Mouse (Mus musculus): ENCODE results near the gene Pllp. TPM values are rescaled to one million over a fixed set of nuclear protein-coding genes. Genes with fewer than 3 reads are reported as not detected.

Gene Pllp
- total RNA-seq, 1 experiment from 2014 or later = not detected

- no peak for ATAC-seq (replicated peaks; ENCODE audit: insufficient number of reproducible peaks, low FRiP score, low TSS enrichment, poor library complexity, severe bottlenecking)
Observed at GRCm38 (mm10) chr8:94705581-94706245, 9.6 kb upstream of the Pllp start.

- ATAC-seq (replicated peaks; ENCODE audit: insufficient number of reproducible peaks, low FRiP score, low TSS enrichment, poor library complexity, severe bottlenecking) = no peak
Observed at GRCm38 (mm10) chr8:94704669-94704984, 8.5 kb upstream of the Pllp start.

- ATAC-seq (replicated peaks; ENCODE audit: insufficient number of reproducible peaks, low FRiP score, low TSS enrichment, poor library complexity, severe bottlenecking) = peak; percentile 85
Observed at GRCm38 (mm10) chr8:94703972-94704668, 8.0 kb upstream of the Pllp start.

GRCm38 (mm10) chr8:94702844-94703813 is 7.1 kb upstream of the Pllp start:
- peak; percentile 68 for ATAC-seq (replicated peaks; ENCODE audit: insufficient number of reproducible peaks, low FRiP score, low TSS enrichment, poor library complexity, severe bottlenecking)

- no peak for ATAC-seq (replicated peaks; ENCODE audit: insufficient number of reproducible peaks, low FRiP score, low TSS enrichment, poor library complexity, severe bottlenecking)
Observed at GRCm38 (mm10) chr8:94702156-94702555, 6.1 kb upstream of the Pllp start.

GRCm38 (mm10) chr8:94700421-94700935 is 4.4 kb upstream of the Pllp start:
- no peak for ATAC-seq (replicated peaks; ENCODE audit: insufficient number of reproducible peaks, low FRiP score, low TSS enrichment, poor library complexity, severe bottlenecking)

DNA sequence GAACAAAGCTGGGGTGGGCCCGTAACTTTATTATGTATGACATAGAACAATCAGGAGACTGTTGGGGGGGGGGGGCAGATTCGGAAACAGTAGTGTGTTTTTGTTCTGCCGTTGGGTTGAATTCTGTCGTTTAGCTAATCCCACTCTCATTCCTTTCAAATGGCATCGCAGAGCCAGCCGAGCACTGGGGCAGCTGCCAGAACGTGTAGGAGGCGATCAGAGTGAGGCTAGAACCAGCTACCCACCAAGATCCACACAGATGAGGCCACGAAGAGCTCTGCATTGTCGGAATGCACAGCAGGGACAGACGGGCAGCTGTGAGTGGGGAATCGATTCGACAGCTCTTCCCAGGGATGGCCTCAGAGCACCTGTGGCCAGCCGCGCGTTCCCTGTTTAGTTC is 3.3 kb upstream of the Pllp start:
- no peak for ATAC-seq (replicated peaks; ENCODE audit: insufficient number of reproducible peaks, low FRiP score, low TSS enrichment, poor library complexity, severe bottlenecking)

DNA sequence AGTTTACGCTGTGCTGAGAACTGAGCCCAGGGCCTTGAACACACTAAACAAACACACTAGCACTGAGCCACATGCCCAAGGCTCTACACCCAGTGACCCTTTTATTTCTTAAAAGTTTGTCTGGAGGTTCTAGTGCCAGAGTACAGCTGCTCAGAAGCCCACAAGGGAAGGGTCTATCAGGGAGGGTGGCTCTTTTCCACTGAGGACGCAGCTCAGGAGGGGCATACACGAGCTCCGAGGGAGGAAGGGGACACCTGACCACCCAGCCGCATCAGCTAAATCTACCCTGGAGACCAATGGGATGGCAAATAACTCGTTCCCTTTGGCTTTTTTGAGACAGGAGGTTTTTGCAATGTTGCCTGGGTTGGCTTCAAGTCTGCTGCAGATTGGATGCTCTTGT is 1.9 kb upstream of the Pllp start:
- no peak for ATAC-seq (replicated peaks; ENCODE audit: insufficient number of reproducible peaks, low FRiP score, low TSS enrichment, poor library complexity, severe bottlenecking)

DNA sequence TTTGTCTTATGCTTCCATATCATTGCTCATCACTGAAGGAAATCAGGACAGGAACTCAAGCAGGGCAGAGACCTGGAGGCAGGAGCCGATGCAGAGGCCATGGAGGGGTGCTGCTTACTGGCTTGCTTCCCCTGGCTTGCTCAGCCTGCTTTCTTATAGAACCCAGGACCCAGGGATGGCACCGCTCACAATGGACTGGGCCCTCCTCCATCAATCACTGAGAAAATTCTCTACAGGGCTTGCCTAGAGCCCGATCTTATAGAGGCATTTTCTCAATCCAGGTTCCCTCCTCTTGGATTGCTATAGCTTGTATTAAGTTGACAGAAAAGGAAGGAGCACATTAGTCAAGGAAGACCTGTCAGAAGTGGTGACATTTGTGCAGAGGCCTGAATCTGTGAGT is 488 bp upstream of the Pllp start:
- no peak for ATAC-seq (replicated peaks; ENCODE audit: insufficient number of reproducible peaks, low FRiP score, low TSS enrichment, poor library complexity, severe bottlenecking)

GRCm38 (mm10) chr8:94695341-94695993 is 611 bp downstream of the Pllp start:
- peak; percentile 19; the same call in 1 of the 2 replicates for ATAC-seq (replicated peaks; ENCODE audit: insufficient number of reproducible peaks, low FRiP score, low TSS enrichment, poor library complexity, severe bottlenecking)

DNA sequence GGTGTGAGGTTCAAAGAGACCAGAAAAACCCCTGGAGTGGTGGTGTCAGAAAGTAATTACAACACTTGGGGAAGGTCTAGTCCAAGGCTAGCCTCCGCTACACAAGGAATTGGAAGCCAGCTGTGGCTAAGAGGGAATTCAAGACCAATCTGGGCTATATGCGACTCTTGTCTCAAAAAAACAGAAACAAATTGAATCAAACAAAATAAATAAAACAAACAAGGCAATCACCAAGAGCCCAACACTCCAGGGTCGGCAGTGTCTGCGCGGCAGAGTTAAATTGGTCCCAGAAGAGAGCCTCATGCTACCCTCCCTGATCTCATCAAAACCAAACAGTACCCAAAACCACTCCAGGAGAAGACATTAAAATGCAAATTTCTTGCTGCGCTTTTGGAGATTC is 1.4 kb downstream of the Pllp start:
- ATAC-seq (replicated peaks; ENCODE audit: insufficient number of reproducible peaks, low FRiP score, low TSS enrichment, poor library complexity, severe bottlenecking) = no peak

- ATAC-seq (replicated peaks; ENCODE audit: insufficient number of reproducible peaks, low FRiP score, low TSS enrichment, poor library complexity, severe bottlenecking) = no peak
Observed at GRCm38 (mm10) chr8:94685953-94686352, 10.1 kb downstream of the Pllp start.

- ATAC-seq (replicated peaks; ENCODE audit: insufficient number of reproducible peaks, low FRiP score, low TSS enrichment, poor library complexity, severe bottlenecking) = no peak
Observed at GRCm38 (mm10) chr8:94684287-94684686, 11.8 kb downstream of the Pllp start.

DNA sequence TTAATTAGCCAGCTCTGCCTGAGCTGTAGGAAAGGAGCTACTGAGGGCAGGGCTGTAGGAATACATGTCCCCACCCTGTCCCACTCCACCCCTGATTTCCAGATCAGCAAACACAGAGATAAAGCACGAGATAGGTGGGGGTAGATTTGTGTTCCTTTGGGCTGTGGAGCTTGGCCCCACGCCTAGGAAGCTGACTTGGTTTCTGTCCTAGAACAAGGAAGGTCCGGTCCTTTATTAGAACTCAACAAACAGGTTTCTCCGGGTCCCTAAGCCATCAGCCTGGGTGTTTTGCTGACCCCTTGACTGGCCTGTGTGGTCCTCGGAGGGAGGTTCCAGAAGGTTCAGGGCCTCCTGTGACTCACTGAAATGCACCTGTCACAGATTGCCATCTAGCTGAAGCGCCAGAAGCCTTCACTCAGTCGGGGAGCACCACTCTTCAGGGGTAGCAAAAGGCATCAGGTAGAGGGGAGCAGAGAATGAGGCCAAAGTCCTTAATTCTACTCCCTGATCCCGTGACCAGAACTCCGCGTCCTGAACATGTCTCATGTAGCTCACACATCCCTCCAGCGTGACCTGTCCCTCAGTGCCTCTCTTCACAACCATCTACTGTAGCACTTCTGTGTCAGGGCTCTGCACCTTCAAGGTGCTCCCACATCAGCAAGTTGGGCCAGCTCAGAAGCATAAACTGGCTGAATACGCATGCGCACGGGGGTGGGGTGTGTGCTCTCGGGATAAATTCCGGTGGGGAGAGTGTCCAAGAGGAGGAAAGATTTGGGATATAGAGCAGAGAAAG is 13.2 kb downstream of the Pllp start:
- ATAC-seq (replicated peaks; ENCODE audit: insufficient number of reproducible peaks, low FRiP score, low TSS enrichment, poor library complexity, severe bottlenecking) = no peak

DNA sequence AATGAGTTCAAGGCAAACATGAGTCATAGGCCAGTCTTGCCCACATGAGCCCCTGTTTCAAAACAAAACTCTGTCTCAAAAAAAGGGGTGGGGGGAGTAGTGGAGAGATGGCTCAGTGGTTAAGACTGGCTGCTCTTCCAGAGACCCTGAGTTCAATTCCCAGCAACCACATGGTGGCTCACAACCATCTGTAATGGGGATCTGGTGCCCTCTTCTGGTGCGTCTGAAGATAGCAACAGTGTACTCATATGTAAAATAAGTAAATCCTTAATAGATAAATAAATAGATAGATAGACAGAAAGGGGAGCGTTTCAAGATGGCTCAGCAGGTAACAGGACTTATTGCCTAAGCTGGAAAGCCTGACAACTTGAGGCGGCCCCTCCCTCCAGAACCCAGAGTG is 15.7 kb downstream of the Pllp start:
- no peak for ATAC-seq (replicated peaks; ENCODE audit: insufficient number of reproducible peaks, low FRiP score, low TSS enrichment, poor library complexity, severe bottlenecking)

- ATAC-seq (replicated peaks; ENCODE audit: insufficient number of reproducible peaks, low FRiP score, low TSS enrichment, poor library complexity, severe bottlenecking) = no peak
Observed at GRCm38 (mm10) chr8:94678582-94678981, 17.5 kb downstream of the Pllp start.

DNA sequence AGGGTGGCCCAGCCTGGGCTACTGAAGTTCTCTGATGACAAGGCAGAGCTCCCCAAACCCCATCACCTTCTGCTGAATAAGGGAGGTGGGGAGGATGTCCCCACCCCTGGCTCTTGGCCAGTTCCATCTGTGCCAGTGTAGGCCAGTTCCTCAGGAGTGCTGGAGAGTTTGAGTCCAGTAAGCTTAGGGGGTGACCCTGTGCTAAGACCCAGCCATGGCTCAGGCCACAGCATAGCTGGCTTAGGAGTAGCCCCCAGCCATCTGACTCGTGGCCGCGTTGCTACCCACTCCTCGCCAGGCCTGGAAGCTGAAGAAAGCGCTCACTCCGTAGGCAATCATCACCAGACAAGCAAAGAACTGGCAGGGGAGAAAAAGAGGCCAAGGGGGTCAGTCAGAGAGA is 20.2 kb downstream of the Pllp start:
- ATAC-seq (replicated peaks; ENCODE audit: insufficient number of reproducible peaks, low FRiP score, low TSS enrichment, poor library complexity, severe bottlenecking) = no peak

- 0 out of 2 replicates have a peak, but pooled peaks have one; percentile 34 for ATAC-seq (replicated peaks; ENCODE audit: insufficient number of reproducible peaks, low FRiP score, low TSS enrichment, poor library complexity, severe bottlenecking)
Observed at GRCm38 (mm10) chr8:94674384-94674783, 21.7 kb downstream of the Pllp start.

Measured in monocyte, adult 5-6 weeks (primary cell).